Mouse (Mus musculus) splenic B cell, adult 2 months (primary cell): ENCODE results near the gene Svs4.
"Not testable (repeated sequence)": the region's sequence is repeated elsewhere in the genome, so short reads cannot be mapped to it uniquely, and the experiment has no call there.

Experiments
- DNase-seq: peaks from one replicate; pipeline ENCODE4 v3.0.0-alpha.2; 2011; ENCODE audit warnings: low read depth, low spot score
- H3K27me3 ChIP-seq: 2 replicates; pipeline ENCODE4 v1.6.1; 2012; ENCODE audit warnings: mild to moderate bottlenecking, low read length, moderate library complexity, mixed read lengths; ENCODE audit not compliant: control insufficient read depth, poor library complexity, insufficient read depth, severe bottlenecking
- H3K36me3 ChIP-seq: 2 replicates; pipeline ENCODE4 v1.6.1; 2012; ENCODE audit warnings: mild to moderate bottlenecking, low read length, moderate library complexity, mixed read lengths; ENCODE audit not compliant: control insufficient read depth, poor library complexity, insufficient read depth, severe bottlenecking

Svs4 gene

DNA sequence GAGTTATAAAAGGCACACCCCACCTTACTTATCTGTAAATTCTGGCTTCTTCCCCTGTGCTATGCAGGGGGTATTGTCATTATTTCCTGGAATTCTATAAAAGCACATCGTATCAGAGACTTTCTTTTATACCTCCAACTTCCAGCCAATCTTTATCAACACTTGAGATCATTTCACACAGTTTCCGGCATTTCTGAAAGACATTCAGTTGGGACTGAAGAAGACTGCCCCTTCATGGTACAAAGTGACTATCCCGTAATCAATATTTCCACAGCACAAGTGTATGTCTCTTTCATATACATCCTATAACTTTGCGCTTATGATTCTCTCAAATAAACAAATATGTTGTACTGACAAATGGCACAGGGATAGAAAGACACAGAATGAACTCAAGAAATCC, at the start of gene Svs4:
TSS of gene Svs4 (minus strand) at position 101 of the 400 bp plus-strand sequence.
- no peaks in the 10 kb centered on the region for H3K36me3 ChIP-seq
- no peaks in the 10 kb centered on the region for H3K27me3 ChIP-seq
- no peak for DNase-seq

DNA sequence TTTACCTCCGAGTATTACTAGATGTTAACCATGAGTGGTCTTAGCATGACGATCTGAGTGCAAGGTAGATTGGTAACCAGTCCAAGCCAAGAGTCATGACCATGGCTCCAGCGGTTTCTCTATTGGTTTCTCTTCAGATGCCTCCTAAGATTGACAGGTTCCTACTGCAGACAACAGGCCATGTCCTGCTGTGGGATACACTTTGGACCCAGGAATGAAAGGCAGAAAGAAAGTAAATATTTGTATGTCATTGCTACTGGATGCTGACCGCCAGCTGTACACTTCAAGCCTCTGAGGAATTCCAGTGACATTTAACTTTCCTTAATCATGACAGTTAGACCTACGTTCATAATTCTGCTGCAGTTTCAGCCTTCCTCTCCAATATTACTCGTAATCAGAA, 42.7 kb upstream of the Svs4 start:
- H3K27me3 ChIP-seq = no peaks in the 10 kb centered on the region

DNA sequence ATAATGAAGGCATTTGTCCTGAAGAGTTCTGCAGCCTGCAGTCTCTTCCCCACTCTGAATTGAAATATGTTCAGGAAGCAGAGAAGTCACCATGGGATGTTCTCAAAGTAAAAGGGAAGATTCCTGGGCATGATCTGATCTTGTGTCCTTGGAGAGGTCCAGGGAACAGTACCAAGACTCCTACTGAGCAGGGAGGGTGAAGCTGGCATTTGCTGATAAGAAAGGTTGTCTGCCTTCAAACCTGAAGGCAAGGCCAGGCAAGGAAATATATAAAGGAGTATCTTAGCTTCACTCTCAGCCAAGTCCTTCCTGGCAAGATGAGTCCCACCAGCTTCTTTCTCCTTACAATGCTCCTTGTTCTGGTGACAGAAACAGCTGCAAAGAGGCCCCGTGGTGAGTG, 38.2 kb upstream of the Svs4 start, which contains the start of gene Svs6:
TSS of gene Svs6 (plus strand) at position 301 of the 400 bp plus-strand sequence.
- H3K36me3 ChIP-seq, DNase-seq, H3K27me3 ChIP-seq: not testable (repeated sequence)

More for the DNA sequence above, 42.7 kb upstream of the Svs4 start:
- DNase-seq = no peak
- no peaks in the 10 kb centered on the region for H3K36me3 ChIP-seq

DNA sequence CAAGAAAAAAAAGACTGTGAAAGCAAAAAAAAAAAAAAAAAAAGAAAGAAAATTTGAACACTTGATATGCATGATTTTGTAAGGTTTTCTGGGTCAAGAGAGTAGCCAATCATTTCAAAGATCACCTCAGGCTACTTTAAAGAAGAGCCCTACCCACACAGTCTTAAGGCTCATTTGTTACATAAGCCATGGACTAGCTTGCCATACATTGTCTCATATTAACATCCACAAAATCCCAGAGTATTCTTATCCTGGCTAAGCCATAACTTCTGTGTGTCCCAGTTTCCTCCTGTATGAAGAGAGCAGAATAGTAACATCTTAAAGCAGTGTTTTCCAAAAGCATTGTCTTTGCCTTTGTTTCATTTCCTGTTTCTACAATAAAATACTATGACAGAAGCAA, 37.2 kb upstream of the Svs4 start:
- H3K36me3 ChIP-seq, DNase-seq, H3K27me3 ChIP-seq: not testable (repeated sequence)

DNA sequence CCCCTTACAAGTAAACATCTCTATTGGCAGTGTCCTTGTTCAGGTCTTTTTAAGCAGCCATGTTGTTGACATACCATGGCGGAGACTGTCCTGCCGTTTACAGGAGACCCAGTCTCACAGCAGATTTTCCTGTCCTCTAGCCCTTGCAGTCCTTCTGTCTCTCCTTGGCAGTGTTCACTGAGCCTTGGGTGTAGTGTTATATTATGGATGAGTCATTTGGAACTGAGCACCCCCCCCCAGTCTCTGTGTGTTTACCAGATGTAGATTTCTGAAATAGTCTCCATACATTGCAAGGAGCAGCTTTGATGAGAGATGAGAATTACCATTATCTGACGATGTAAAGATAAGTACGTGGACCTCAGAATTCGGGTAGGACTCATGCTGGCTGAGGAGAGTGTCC, 34.3 kb upstream of the Svs4 start:
- no peaks in the 10 kb centered on the region for H3K36me3 ChIP-seq
- DNase-seq = no peak
- no peaks in the 10 kb centered on the region for H3K27me3 ChIP-seq

DNA sequence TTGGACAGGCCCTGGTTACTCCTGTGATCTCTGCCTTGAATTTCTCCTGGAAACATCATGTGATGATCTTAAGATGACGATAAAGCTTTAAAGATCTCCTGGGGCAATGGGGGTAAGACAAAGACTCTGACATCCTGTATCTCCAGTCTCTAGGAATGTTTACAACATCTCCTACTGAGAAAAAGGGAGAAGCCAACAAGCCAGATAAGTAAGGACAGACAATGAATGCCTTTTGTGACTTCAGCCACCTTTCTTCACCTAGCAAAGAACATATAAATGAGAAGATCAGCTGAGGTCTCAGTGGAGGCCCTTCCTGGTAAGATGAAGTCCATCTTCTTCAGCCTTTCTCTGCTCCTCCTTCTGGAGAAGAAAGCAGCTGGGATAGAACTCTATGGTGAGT, 10.7 kb upstream of the Svs4 start, which contains the start of gene Svs3a:
TSS of gene Svs3a (plus strand) at position 301 of the 400 bp plus-strand sequence.
- H3K36me3 ChIP-seq, H3K27me3 ChIP-seq, DNase-seq: not testable (repeated sequence)

DNA sequence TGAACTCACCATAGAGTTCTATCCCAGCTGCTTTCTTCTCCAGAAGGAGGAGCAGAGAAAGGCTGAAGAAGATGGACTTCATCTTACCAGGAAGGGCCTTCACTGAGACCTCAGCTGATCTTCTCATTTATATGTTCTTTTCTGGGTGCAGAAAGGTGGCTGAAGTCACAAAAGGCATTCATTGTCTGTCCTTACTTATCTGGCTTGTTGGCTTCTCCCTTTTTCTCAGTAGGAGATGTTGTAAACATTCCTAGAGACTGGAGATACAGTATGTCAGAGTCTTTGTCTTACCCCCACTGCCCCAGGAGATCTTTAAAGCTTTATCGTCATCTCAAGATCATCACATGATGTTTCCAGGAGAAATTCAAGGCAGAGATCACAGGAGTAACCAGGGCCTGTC, 21.7 kb downstream of the Svs4 start, which contains the start of gene Svs3b:
TSS of gene Svs3b (minus strand) at position 101 of the 400 bp plus-strand sequence.
- H3K36me3 ChIP-seq, H3K27me3 ChIP-seq, DNase-seq: not testable (repeated sequence)

DNA sequence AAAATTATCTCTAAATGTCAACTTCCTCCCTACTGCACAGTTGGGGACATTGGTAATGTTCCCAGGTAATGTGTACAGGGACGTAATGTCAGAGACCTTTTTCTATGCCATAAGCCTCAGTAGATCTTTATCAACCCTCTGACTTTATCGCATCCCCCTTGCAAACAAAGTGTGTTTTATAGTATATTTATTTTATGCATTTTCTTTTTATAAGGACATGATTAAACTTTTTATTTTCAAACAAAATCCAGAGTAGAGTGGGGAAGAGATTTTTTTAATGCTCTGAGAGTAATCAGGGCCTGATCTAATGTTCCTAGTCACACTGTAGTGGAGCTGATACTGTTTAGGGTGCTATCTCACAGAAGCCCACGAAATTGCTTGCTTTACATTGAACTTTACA, 39.9 kb downstream of the Svs4 start, which contains the start of gene Svs2:
TSS of gene Svs2 (minus strand) at position 101 of the 400 bp plus-strand sequence.
- no peaks in the 10 kb centered on the region for H3K27me3 ChIP-seq
- no peak for DNase-seq
- H3K36me3 ChIP-seq = no peaks in the 10 kb centered on the region

DNA sequence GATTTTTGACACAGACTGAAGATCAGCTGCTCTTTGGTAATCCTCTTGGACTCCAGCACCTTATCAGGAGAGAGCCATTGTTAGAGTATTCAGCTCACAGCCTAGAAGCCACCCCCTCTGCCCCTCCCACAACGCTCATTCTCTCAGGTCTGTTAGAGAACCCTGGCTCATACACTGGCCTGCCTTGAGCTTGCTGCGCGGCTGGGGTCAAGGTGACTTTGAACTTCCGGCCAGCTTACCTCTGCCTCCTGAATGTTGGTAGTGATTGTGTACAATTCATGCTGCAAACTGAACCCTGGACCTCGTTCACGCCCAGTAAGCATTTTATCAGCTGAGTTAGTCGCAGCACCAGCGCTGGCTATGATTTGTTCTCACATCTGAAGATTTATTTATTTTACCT, 45.6 kb downstream of the Svs4 start:
- Histone ChIP-seq H3K36me3 (no peaks in the 10 kb centered on the region), H3K27me3 (no peaks in the 10 kb centered on the region)
- no peak for DNase-seq

DNA sequence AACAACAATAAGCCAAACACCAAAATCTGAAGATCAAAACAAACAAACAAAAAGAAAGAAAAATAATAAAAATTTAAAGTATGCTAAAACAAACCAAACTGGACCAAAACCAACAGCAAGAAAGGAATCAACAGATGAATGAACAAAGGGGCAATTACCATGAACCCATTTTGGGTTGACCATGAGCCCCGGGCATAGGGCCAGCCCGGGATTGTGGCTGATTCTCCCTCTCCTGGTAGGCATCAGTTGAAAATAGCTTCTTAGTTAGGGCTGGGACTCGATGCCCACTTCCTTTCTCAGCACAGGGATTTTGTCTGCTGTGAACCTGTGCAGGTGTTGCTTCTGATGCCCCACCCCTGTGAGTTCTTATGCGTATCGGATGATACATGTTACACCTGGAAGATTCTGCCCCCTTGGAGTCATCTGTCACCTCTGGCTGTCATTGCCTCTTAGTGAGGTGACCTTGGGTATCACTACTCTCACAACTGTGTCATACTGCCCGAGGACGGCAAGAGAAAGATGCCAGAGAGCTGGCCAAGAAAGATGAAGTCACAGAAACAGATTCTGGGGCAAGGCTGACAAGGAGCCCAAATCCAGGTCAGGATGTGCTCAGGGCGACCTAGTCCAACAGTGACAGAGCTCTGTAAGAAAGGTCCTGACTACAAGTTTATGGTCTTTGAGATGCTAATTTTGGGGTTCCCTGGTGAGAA, 49.7 kb downstream of the Svs4 start:
- H3K36me3 ChIP-seq = no peaks in the 10 kb centered on the region
- DNase-seq = no peak
- no peaks in the 10 kb centered on the region for H3K27me3 ChIP-seq
